Mouse (Mus musculus): Measurements from ENCODE around the gene Lrrc40.
"Not testable (repeated sequence)": the region's sequence is repeated elsewhere in the genome, so short reads cannot be mapped to it uniquely, and the experiment has no call there.

Lrrc40 gene

GRCm38 (mm10) chr3:158077828-158078227 lies 41.4 kb downstream of the Lrrc40 start:
- DNase-seq (ENCODE audit: extremely low read depth, low read depth, low spot score): no peak

GRCm38 (mm10) chr3:158091601-158092000 lies 55.1 kb downstream of the Lrrc40 start:
- no peak for DNase-seq (ENCODE audit: extremely low read depth, low read depth, low spot score)

GRCm38 (mm10) chr3:158093919-158094318 lies 57.5 kb downstream of the Lrrc40 start:
- DNase-seq (ENCODE audit: extremely low read depth, low read depth, low spot score): no peak

GRCm38 (mm10) chr3:158102043-158102442 lies 65.6 kb downstream of the Lrrc40 start:
- DNase-seq (ENCODE audit: extremely low read depth, low read depth, low spot score): not testable (repeated sequence)

- DNase-seq (ENCODE audit: extremely low read depth, low read depth, low spot score): not testable (repeated sequence)
These were observed 66.1 kb downstream of the Lrrc40 start for GRCm38 (mm10) chr3:158102530-158102929.

GRCm38 (mm10) chr3:158103467-158103866 lies 67.0 kb downstream of the Lrrc40 start:
- no peak for DNase-seq (ENCODE audit: extremely low read depth, low read depth, low spot score)

GRCm38 (mm10) chr3:158105260-158105659 lies 68.8 kb downstream of the Lrrc40 start:
- no peak for DNase-seq (ENCODE audit: extremely low read depth, low read depth, low spot score)

Data from fat pad, adult 2 months (tissue).